Mouse (Mus musculus): ENCODE results near the gene Hck. TPM values are rescaled to one million over a fixed set of nuclear protein-coding genes. Genes with fewer than 3 reads are reported as not detected.

The Hck gene
- polyA plus RNA-seq, 1 experiment from 2014 or later, result 5.1 TPM

- ATAC-seq (replicated peaks; ENCODE audit: low FRiP score), result no peak
- no peaks in the 10 kb centered on the region for H3K36me3 ChIP-seq (ENCODE audit: control insufficient read depth, insufficient read depth, low read length)
- WGBS, result 50% methylated on average over 8 of the region's 8 CpGs
- H3K27ac ChIP-seq (ENCODE audit: low read depth, low read length), result no peak overlapping the region
- H3K27me3 ChIP-seq (replicated peaks; ENCODE audit: control insufficient read depth, insufficient read depth, low read length), result peaks cover 10% of the 10 kb centered on the region
- H3K4me2 ChIP-seq, result no peak overlapping the region
- no peak overlapping the region for H3K9ac ChIP-seq (ENCODE audit: low read depth, low read length)
- no peaks in the 10 kb centered on the region for H3K9me3 ChIP-seq (ENCODE audit: control insufficient read depth, low read length)
- no peak for DNase-seq (ENCODE audit: low spot score)
- no peaks in the 10 kb centered on the region for H3K4me1 ChIP-seq (replicated peaks; ENCODE audit: control insufficient read depth, insufficient read depth, low read length)
- H3K4me3 ChIP-seq (ENCODE audit: low read depth, low read length), result no peak overlapping the region
Observed at GRCm38 (mm10) chr2:153151926-153152665, 43.8 kb downstream of the Hck start.

- Histone ChIP-seq H3K27me3 (replicated peaks; ENCODE audit: control insufficient read depth, insufficient read depth, low read length) (peaks cover 10% of the 10 kb centered on the region), H3K4me2 (no peak overlapping the region), H3K27ac (ENCODE audit: low read depth, low read length) (no peak overlapping the region), H3K9me3 (ENCODE audit: control insufficient read depth, low read length) (no peaks in the 10 kb centered on the region), H3K36me3 (ENCODE audit: control insufficient read depth, insufficient read depth, low read length) (no peaks in the 10 kb centered on the region), H3K9ac (ENCODE audit: low read depth, low read length) (no peak overlapping the region), H3K4me3 (ENCODE audit: low read depth, low read length) (no peak overlapping the region), H3K4me1 (replicated peaks; ENCODE audit: control insufficient read depth, insufficient read depth, low read length) (no peaks in the 10 kb centered on the region)
- WGBS, result 73% methylated on average over 4 of the region's 4 CpGs
- ATAC-seq (replicated peaks; ENCODE audit: low FRiP score) (no peak), DNase-seq (ENCODE audit: low spot score) (no peak)
Observed at GRCm38 (mm10) chr2:153153033-153153450, 44.8 kb downstream of the Hck start.

- Histone ChIP-seq H3K9ac (ENCODE audit: low read depth, low read length) (no peak overlapping the region), H3K27ac (ENCODE audit: low read depth, low read length) (no peak overlapping the region), H3K27me3 (replicated peaks; ENCODE audit: control insufficient read depth, insufficient read depth, low read length) (peaks cover under 1% of the 10 kb centered on the region; the same call in 1 of the 2 replicates), H3K4me2 (no peak overlapping the region), H3K4me1 (replicated peaks; ENCODE audit: control insufficient read depth, insufficient read depth, low read length) (no peaks in the 10 kb centered on the region), H3K36me3 (ENCODE audit: control insufficient read depth, insufficient read depth, low read length) (no peaks in the 10 kb centered on the region), H3K9me3 (ENCODE audit: control insufficient read depth, low read length) (no peaks in the 10 kb centered on the region), H3K4me3 (ENCODE audit: low read depth, low read length) (no peak overlapping the region)
- 79% methylated on average over 2 of the region's 3 CpGs for WGBS
- DNase-seq (ENCODE audit: low spot score), result no peak
- ATAC-seq (replicated peaks; ENCODE audit: low FRiP score), result no peak
Observed at GRCm38 (mm10) chr2:153157270-153157669, 49.0 kb downstream of the Hck start.

GRCm38 (mm10) chr2:153160133-153160532 is 51.9 kb downstream of the Hck start:
- H3K27me3 ChIP-seq (replicated peaks; ENCODE audit: control insufficient read depth, insufficient read depth, low read length), result no peaks in the 10 kb centered on the region
- peaks cover 2% of the 10 kb centered on the region; the same call in 1 of the 2 replicates for H3K4me1 ChIP-seq (replicated peaks; ENCODE audit: control insufficient read depth, insufficient read depth, low read length)
- no peak overlapping the region for H3K9ac ChIP-seq (ENCODE audit: low read depth, low read length)
- H3K4me2 ChIP-seq, result no peak overlapping the region
- no peaks in the 10 kb centered on the region for H3K9me3 ChIP-seq (ENCODE audit: control insufficient read depth, low read length)
- H3K4me3 ChIP-seq (ENCODE audit: low read depth, low read length), result no peak overlapping the region
- ATAC-seq (replicated peaks; ENCODE audit: low FRiP score) (no peak), DNase-seq (ENCODE audit: low spot score) (no peak)
- no peaks in the 10 kb centered on the region for H3K36me3 ChIP-seq (ENCODE audit: control insufficient read depth, insufficient read depth, low read length)
- H3K27ac ChIP-seq (ENCODE audit: low read depth, low read length), result no peak overlapping the region
- WGBS, result 72% methylated on average over 5 of the region's 5 CpGs

GRCm38 (mm10) chr2:153160844-153161683 is 52.8 kb downstream of the Hck start, which contains the start of gene Tm9sf4:
TSS of gene Tm9sf4 (plus strand) at chr2:153161303.
- 9% methylated on average over 34 of the region's 34 CpGs for WGBS
- Histone ChIP-seq H3K9ac (ENCODE audit: low read depth, low read length) (peak within 1 kb of the TSS; percentile 82), H3K27ac (ENCODE audit: low read depth, low read length) (peak within 1 kb of the TSS; percentile 80), H3K27me3 (replicated peaks; ENCODE audit: control insufficient read depth, insufficient read depth, low read length) (no peaks in the 10 kb centered on the region), H3K4me1 (replicated peaks; ENCODE audit: control insufficient read depth, insufficient read depth, low read length) (peaks cover 4% of the 10 kb centered on the region), H3K9me3 (ENCODE audit: control insufficient read depth, low read length) (no peaks in the 10 kb centered on the region), H3K4me3 (ENCODE audit: low read depth, low read length) (peak within 1 kb of the TSS; percentile 75), H3K36me3 (ENCODE audit: control insufficient read depth, insufficient read depth, low read length) (no peaks in the 10 kb centered on the region), H3K4me2 (peak within 1 kb of the TSS; percentile 69)
- DNase-seq (ENCODE audit: low spot score) (peak; percentile 95), ATAC-seq (replicated peaks; ENCODE audit: low FRiP score) (peak; percentile 87)

GRCm38 (mm10) chr2:153161684-153162080 is 53.4 kb downstream of the Hck start:
- Histone ChIP-seq H3K4me2 (peak overlapping the region; percentile 69), H3K9me3 (ENCODE audit: control insufficient read depth, low read length) (no peaks in the 10 kb centered on the region), H3K27me3 (replicated peaks; ENCODE audit: control insufficient read depth, insufficient read depth, low read length) (no peaks in the 10 kb centered on the region), H3K4me1 (replicated peaks; ENCODE audit: control insufficient read depth, insufficient read depth, low read length) (peaks cover 11% of the 10 kb centered on the region), H3K36me3 (ENCODE audit: control insufficient read depth, insufficient read depth, low read length) (0 out of 2 replicates have a peak, but pooled peaks cover 2% of the 10 kb centered on the region), H3K9ac (ENCODE audit: low read depth, low read length) (peak overlapping the region; percentile 82), H3K27ac (ENCODE audit: low read depth, low read length) (peak overlapping the region; percentile 80), H3K4me3 (ENCODE audit: low read depth, low read length) (peak overlapping the region; percentile 75)
- WGBS, result 1% methylated on average over 16 of the region's 16 CpGs
- DNase-seq (ENCODE audit: low spot score), result no peak
- peak; percentile 57 for ATAC-seq (replicated peaks; ENCODE audit: low FRiP score)

GRCm38 (mm10) chr2:153167136-153167535 is 58.9 kb downstream of the Hck start:
- ATAC-seq (replicated peaks; ENCODE audit: low FRiP score), result no peak
- 0 out of 2 replicates have a peak, but pooled peaks cover 2% of the 10 kb centered on the region for H3K36me3 ChIP-seq (ENCODE audit: control insufficient read depth, insufficient read depth, low read length)

GRCm38 (mm10) chr2:153168134-153168820 is 60.0 kb downstream of the Hck start:
- DNase-seq (ENCODE audit: low spot score) (no peak), ATAC-seq (replicated peaks; ENCODE audit: low FRiP score) (no peak)
- H3K27me3 ChIP-seq (replicated peaks; ENCODE audit: control insufficient read depth, insufficient read depth, low read length), result no peaks in the 10 kb centered on the region
- H3K4me1 ChIP-seq (replicated peaks; ENCODE audit: control insufficient read depth, insufficient read depth, low read length), result peaks cover 27% of the 10 kb centered on the region
- 36% methylated on average over 2 of the region's 2 CpGs for WGBS
- H3K4me3 ChIP-seq (ENCODE audit: low read depth, low read length), result no peak overlapping the region
- H3K27ac ChIP-seq (ENCODE audit: low read depth, low read length), result 0 out of 2 replicates have a peak overlapping the region, but pooled peaks have one; percentile 25
- H3K9me3 ChIP-seq (ENCODE audit: control insufficient read depth, low read length), result no peaks in the 10 kb centered on the region
- peak overlapping the region; percentile 18 for H3K4me2 ChIP-seq
- H3K9ac ChIP-seq (ENCODE audit: low read depth, low read length), result no peak overlapping the region
- H3K36me3 ChIP-seq (ENCODE audit: control insufficient read depth, insufficient read depth, low read length), result 0 out of 2 replicates have a peak, but pooled peaks cover 2% of the 10 kb centered on the region

More at GRCm38 (mm10) chr2:153167136-153167535, 58.9 kb downstream of the Hck start:
- peaks cover 29% of the 10 kb centered on the region for H3K4me1 ChIP-seq (replicated peaks; ENCODE audit: control insufficient read depth, insufficient read depth, low read length)
- no peak overlapping the region for H3K4me3 ChIP-seq (ENCODE audit: low read depth, low read length)
- H3K4me2 ChIP-seq, result no peak overlapping the region
- H3K27me3 ChIP-seq (replicated peaks; ENCODE audit: control insufficient read depth, insufficient read depth, low read length), result no peaks in the 10 kb centered on the region
- H3K9ac ChIP-seq (ENCODE audit: low read depth, low read length), result no peak overlapping the region
- DNase-seq (ENCODE audit: low spot score), result no peak
- 78% methylated on average over 6 of the region's 6 CpGs for WGBS
- no peak overlapping the region for H3K27ac ChIP-seq (ENCODE audit: low read depth, low read length)
- no peaks in the 10 kb centered on the region for H3K9me3 ChIP-seq (ENCODE audit: control insufficient read depth, low read length)
